Mouse (Mus musculus) liver, adult 2 months (tissue): ENCODE data around the gene Prdx2.

ENCODE experiments used
- CTCF ChIP-seq: fragments of 200-500 bp; IDR thresholded peaks from 2 replicates; pipeline ENCODE4 v1.5.1; 2011; ENCODE audit warnings: low read depth, low read length, control low read depth
- POLR2A ChIP-seq: fragments of 200-500 bp; IDR thresholded peaks from 2 replicates; pipeline ENCODE4 v1.6.1; 2011; ENCODE audit warnings: low read length, control low read depth; ENCODE audit not compliant: insufficient read depth; ENCODE audit errors: extremely low read depth

GRCm38 (mm10) chr8:84934860-84935259 is 34.5 kb upstream of the Prdx2 start:
- TF ChIP-seq CTCF = no peak
- no peak for TF ChIP-seq POLR2A
